Mouse (Mus musculus): ENCODE measurements at regions not wholly inside any gene's neighbourhood (a gene's known extent, or its start where the extent isn't known, plus 50 kb on each side); places are given as distances from the start of the nearest gene placed in this dataset.

- DNase-seq (ENCODE audit: low read depth, low spot score), result no peak
Observed at GRCm38 (mm10) chr13:44597666-44598065, 131.6 kb upstream of the Jarid2 start.

GRCm38 (mm10) chr13:44601024-44601423 is 128.2 kb upstream of the Jarid2 start:
- no peak for DNase-seq (ENCODE audit: low read depth, low spot score)

GRCm38 (mm10) chr13:44602658-44603057 is 126.6 kb upstream of the Jarid2 start:
- no peak for DNase-seq (ENCODE audit: low read depth, low spot score)

- DNase-seq (ENCODE audit: low read depth, low spot score), result no peak
Observed at GRCm38 (mm10) chr13:44607316-44608285, 121.7 kb upstream of the Jarid2 start.

GRCm38 (mm10) chr13:44608286-44608675 is 121.0 kb upstream of the Jarid2 start:
- no peak for DNase-seq (ENCODE audit: low read depth, low spot score)

- no peak for DNase-seq (ENCODE audit: low read depth, low spot score)
Observed at GRCm38 (mm10) chr13:44608681-44609335, 120.5 kb upstream of the Jarid2 start.

- DNase-seq (ENCODE audit: low read depth, low spot score), result no peak
Observed at GRCm38 (mm10) chr13:44609606-44610005, 119.7 kb upstream of the Jarid2 start.

GRCm38 (mm10) chr13:44615696-44616095 is 113.6 kb upstream of the Jarid2 start:
- DNase-seq (ENCODE audit: low read depth, low spot score), result no peak

GRCm38 (mm10) chr13:44618368-44618767 is 110.9 kb upstream of the Jarid2 start:
- no peak for DNase-seq (ENCODE audit: low read depth, low spot score)

GRCm38 (mm10) chr13:44622661-44623355 is 106.5 kb upstream of the Jarid2 start:
- DNase-seq (ENCODE audit: low read depth, low spot score), result no peak

GRCm38 (mm10) chr13:44624716-44625115 is 104.6 kb upstream of the Jarid2 start:
- DNase-seq (ENCODE audit: low read depth, low spot score), result no peak

- DNase-seq (ENCODE audit: low read depth, low spot score), result no peak
Observed at GRCm38 (mm10) chr13:44625792-44626191, 103.5 kb upstream of the Jarid2 start.

GRCm38 (mm10) chr13:44626806-44627205 is 102.5 kb upstream of the Jarid2 start:
- no peak for DNase-seq (ENCODE audit: low read depth, low spot score)

GRCm38 (mm10) chr13:44630061-44630460 is 99.2 kb upstream of the Jarid2 start:
- no peak for DNase-seq (ENCODE audit: low read depth, low spot score)

GRCm38 (mm10) chr13:44634616-44635015 is 94.7 kb upstream of the Jarid2 start:
- DNase-seq (ENCODE audit: low read depth, low spot score), result no peak

- DNase-seq (ENCODE audit: low read depth, low spot score), result no peak
Observed at GRCm38 (mm10) chr13:44635221-44636007, 93.9 kb upstream of the Jarid2 start.

- no peak for DNase-seq (ENCODE audit: low read depth, low spot score)
Observed at GRCm38 (mm10) chr13:44636008-44636335, 93.3 kb upstream of the Jarid2 start.

GRCm38 (mm10) chr13:44642361-44642760 is 86.9 kb upstream of the Jarid2 start:
- no peak for DNase-seq (ENCODE audit: low read depth, low spot score)

- no peak for DNase-seq (ENCODE audit: low read depth, low spot score)
Observed at GRCm38 (mm10) chr13:44650052-44650451, 79.2 kb upstream of the Jarid2 start.

GRCm38 (mm10) chr13:44651259-44652238 is 77.7 kb upstream of the Jarid2 start:
- no peak for DNase-seq (ENCODE audit: low read depth, low spot score)

Measured in telencephalon, adult 2 months (tissue).